Mouse (Mus musculus) midbrain, embryonic 16.5 days (tissue): Measurements from ENCODE around the gene Cdipt. TPM values are rescaled to one million over a fixed set of nuclear protein-coding genes. Genes with fewer than 3 reads are reported as not detected.

Experiments used
- ATAC-seq: fragments of 200-750 bp; cut with Nextera tagmentation; 2 replicates; pipeline ENCODE4 v1.8.0; 2017; ENCODE audit warnings: moderate TSS enrichment
- H3K27ac ChIP-seq: fragments of 300-500 bp; sonication (generic); 2 replicates; pipeline ENCODE4 v1.5.1; 2014; ENCODE audit warnings: mild to moderate bottlenecking, low read length, mixed read lengths
- H3K27me3 ChIP-seq: fragments of 300-500 bp; sonication (generic); 2 replicates; pipeline ENCODE4 v1.6.1; 2014; ENCODE audit warnings: low read depth, low read length, mixed read lengths; ENCODE audit not compliant: control insufficient read depth, insufficient read depth
- H3K36me3 ChIP-seq: fragments of 300-500 bp; sonication (generic); 2 replicates; pipeline ENCODE4 v1.6.1; 2014; ENCODE audit warnings: mild to moderate bottlenecking, low read length, moderate library complexity, mixed read lengths; ENCODE audit not compliant: control insufficient read depth, insufficient read depth
- H3K4me1 ChIP-seq: fragments of 300-500 bp; sonication (generic); 2 replicates; pipeline ENCODE4 v1.6.1; 2014; ENCODE audit warnings: mild to moderate bottlenecking, low read length, mixed read lengths; ENCODE audit not compliant: control insufficient read depth, insufficient read depth
- H3K4me2 ChIP-seq: fragments of 300-500 bp; sonication (generic); 2 replicates; pipeline ENCODE4 v1.6.1; 2014; ENCODE audit warnings: mild to moderate bottlenecking, low read length, mixed read lengths
- H3K4me3 ChIP-seq: fragments of 300-500 bp; sonication (generic); 2 replicates; pipeline ENCODE4 v1.5.1; 2014; ENCODE audit warnings: low read depth, mild to moderate bottlenecking, low read length, moderate library complexity, mixed read lengths
- H3K9ac ChIP-seq: fragments of 300-500 bp; sonication (generic); 2 replicates; pipeline ENCODE4 v1.6.1; 2014; ENCODE audit warnings: low read depth, low read length, mixed read lengths
- H3K9me3 ChIP-seq: fragments of 300-500 bp; sonication (generic); replicated peaks from 2 replicates; pipeline ENCODE4 v1.6.1; 2014; ENCODE audit warnings: mild to moderate bottlenecking, low read length, mixed read lengths; ENCODE audit not compliant: control insufficient read depth, poor library complexity, severe bottlenecking
- WGBS: fragments of 180-500 bp; shearing (Covaris S2); extraction: QIAGEN DNeasy Blood & Tissue Kit; methylation state at CpG from one replicate; pipeline ENCODE4 v1.1.7; 2014; 5-methylcytosine and 5-hydroxymethylcytosine counted together
- polyA plus RNA-seq: library from polyadenylated mRNA; unstranded; fragments of >200 nt; fragmentation: Nextera tagmentation; extraction: Ambion mirVana; gene quantifications from 2 replicates; pipeline ENCODE4 v1.2.1, GENCODE M21; 2015

The Cdipt gene
- polyA plus RNA-seq, 1 experiment from 2014 or later: 141 TPM

DNA sequence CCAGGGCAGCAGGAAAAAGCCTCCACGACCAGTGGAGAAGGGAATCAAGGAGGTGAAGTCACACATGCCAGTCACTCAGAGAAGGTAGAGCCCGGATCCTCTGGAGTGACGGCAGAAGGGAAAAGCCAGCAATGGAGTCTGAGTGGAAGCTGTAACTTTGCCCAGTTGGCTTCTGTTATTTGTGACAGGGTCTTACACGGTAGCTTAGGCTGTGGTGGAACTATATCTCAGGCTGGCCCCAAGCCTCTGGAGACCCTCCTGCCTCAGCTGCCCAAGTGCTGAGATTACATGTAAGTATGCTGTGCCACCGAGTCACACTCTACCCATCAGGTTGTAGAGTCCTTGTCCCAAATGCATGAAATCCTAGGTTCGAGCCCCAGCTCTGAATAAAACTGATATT is 37.7 kb downstream of the Cdipt start:
- H3K4me3 ChIP-seq: no peak overlapping the region

GRCm38 (mm10) chr7:127014320-127014719 is 38.6 kb downstream of the Cdipt start, which contains the start of gene Mvp:
Mvp (minus strand) TSS chr7:127014621.
- WGBS: 78% methylated on average over 11 of the region's 11 CpGs
- Histone ChIP-seq H3K36me3 (peaks cover 6% of the 10 kb centered on the region), H3K27ac (no peak within 1 kb of the TSS), H3K4me3 (peak within 1 kb of the TSS; percentile 5; the same call in 1 of the 2 replicates), H3K9ac (peak within 1 kb of the TSS; percentile 81; the same call in 1 of the 2 replicates), H3K4me1 (peaks cover 34% of the 10 kb centered on the region), H3K9me3 (no peaks in the 10 kb centered on the region), H3K4me2 (peak within 1 kb of the TSS; percentile 80; the same call in 1 of the 2 replicates), H3K27me3 (no peaks in the 10 kb centered on the region)
- ATAC-seq: no peak

More for the DNA sequence above, 37.7 kb downstream of the Cdipt start:
- Histone ChIP-seq H3K27ac (no peak overlapping the region), H3K9me3 (no peaks in the 10 kb centered on the region), H3K27me3 (no peaks in the 10 kb centered on the region), H3K36me3 (peaks cover 6% of the 10 kb centered on the region), H3K4me1 (peaks cover 25% of the 10 kb centered on the region), H3K4me2 (no peak overlapping the region), H3K9ac (no peak overlapping the region)
- ATAC-seq: no peak
- 96% methylated on average over 6 of the region's 6 CpGs for WGBS

DNA sequence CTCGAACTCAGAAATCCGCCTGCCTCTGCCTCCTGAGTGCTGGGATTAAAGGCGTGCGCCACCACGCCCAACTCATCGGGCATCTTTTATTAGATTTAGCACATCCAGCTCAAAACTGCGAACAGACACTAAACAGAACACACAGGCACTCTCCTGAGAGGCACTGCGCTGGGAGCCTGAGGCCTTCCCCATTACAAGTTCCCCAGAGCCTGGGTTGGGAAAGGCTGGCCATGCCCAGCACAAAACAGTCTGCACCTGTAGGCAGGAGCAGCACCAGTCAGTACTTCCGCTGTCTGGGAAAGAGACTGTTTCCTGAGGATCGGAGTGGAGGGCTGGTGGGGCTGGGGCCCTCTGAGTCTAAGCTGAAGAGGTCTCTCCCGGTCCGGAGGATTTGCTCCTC is 39.3 kb downstream of the Cdipt start:
- no peaks in the 10 kb centered on the region for H3K27me3 ChIP-seq
- no peak overlapping the region for H3K9ac ChIP-seq
- no peak for ATAC-seq
- H3K36me3 ChIP-seq: peaks cover 6% of the 10 kb centered on the region
- H3K4me1 ChIP-seq: peaks cover 40% of the 10 kb centered on the region
- WGBS: 96% methylated on average over 12 of the region's 12 CpGs
- no peak overlapping the region for H3K4me3 ChIP-seq
- H3K27ac ChIP-seq: no peak overlapping the region
- no peaks in the 10 kb centered on the region for H3K9me3 ChIP-seq
- no peak overlapping the region for H3K4me2 ChIP-seq

- Histone ChIP-seq H3K36me3 (peaks cover 6% of the 10 kb centered on the region), H3K4me3 (peak overlapping the region; percentile 58), H3K9me3 (no peaks in the 10 kb centered on the region), H3K4me2 (peak overlapping the region; percentile 80), H3K4me1 (peaks cover 47% of the 10 kb centered on the region), H3K27me3 (no peaks in the 10 kb centered on the region), H3K9ac (peak overlapping the region; percentile 81), H3K27ac (peak overlapping the region; percentile 94)
- WGBS: under 1% methylated on average over 10 of the region's 10 CpGs
- peak; percentile 19 for ATAC-seq
These were observed 40.4 kb downstream of the Cdipt start for GRCm38 (mm10) chr7:127016081-127016480.

DNA sequence TGATC is 40.6 kb downstream of the Cdipt start, which contains the start of gene Pagr1b:
Gene Pagr1b (minus strand): TSS at position 4 of the 5 bp plus-strand sequence.
- peaks cover 48% of the 10 kb centered on the region for H3K4me1 ChIP-seq
- H3K36me3 ChIP-seq: peaks cover 6% of the 10 kb centered on the region
- peak within 1 kb of the TSS; percentile 80 for H3K4me2 ChIP-seq
- H3K4me3 ChIP-seq: peak within 1 kb of the TSS; percentile 58
- H3K27me3 ChIP-seq: no peaks in the 10 kb centered on the region
- peak within 1 kb of the TSS; percentile 94 for H3K27ac ChIP-seq
- H3K9ac ChIP-seq: peak within 1 kb of the TSS; percentile 81
- no peaks in the 10 kb centered on the region for H3K9me3 ChIP-seq
- ATAC-seq: no peak

DNA sequence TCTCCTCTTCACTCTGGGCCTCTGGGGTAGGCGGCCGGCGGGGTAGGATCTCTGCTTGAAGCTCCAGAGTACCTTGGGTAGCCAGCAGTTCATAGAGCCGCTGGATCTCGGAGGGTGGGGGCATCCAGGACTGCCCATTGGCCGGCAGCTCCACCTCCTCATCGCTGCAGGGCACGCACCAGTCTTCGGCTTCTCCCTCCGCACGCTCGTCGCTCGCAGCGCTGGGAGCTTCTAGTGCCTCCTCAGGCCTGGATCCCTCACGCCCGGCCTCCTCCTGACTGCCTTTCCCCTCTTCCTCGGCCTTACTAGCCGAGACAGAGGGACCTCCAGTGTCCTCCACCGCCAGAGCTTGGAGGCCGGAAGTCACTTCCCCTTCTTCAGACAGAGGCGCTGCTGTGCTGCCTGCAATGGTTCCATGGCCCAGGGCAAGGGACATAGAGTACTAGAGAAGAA is 40.8 kb downstream of the Cdipt start:
- Histone ChIP-seq H3K4me2 (peak overlapping the region; percentile 80), H3K9ac (peak overlapping the region; percentile 81), H3K36me3 (peaks cover 6% of the 10 kb centered on the region), H3K4me1 (peaks cover 51% of the 10 kb centered on the region), H3K4me3 (peak overlapping the region; percentile 58), H3K27ac (peak overlapping the region; percentile 94), H3K9me3 (no peaks in the 10 kb centered on the region), H3K27me3 (no peaks in the 10 kb centered on the region)
- ATAC-seq: peak; percentile 33
- 0% methylated on average over 22 of the region's 22 CpGs for WGBS

- peaks cover 55% of the 10 kb centered on the region for H3K4me1 ChIP-seq
These were observed 41.5 kb downstream of the Cdipt start, which contains the start of gene Pagr1a for GRCm38 (mm10) chr7:127016971-127017949. Pagr1a (minus strand) TSS chr7:127017352.

GRCm38 (mm10) chr7:127017950-127018345 is 42.2 kb downstream of the Cdipt start:
- Histone ChIP-seq H3K4me1 (peaks cover 62% of the 10 kb centered on the region), H3K27me3 (no peaks in the 10 kb centered on the region), H3K4me3 (no peak overlapping the region), H3K9ac (0 out of 2 replicates have a peak overlapping the region, but pooled peaks have one; percentile 17), H3K27ac (peak overlapping the region; percentile 36), H3K36me3 (peaks cover 10% of the 10 kb centered on the region), H3K9me3 (no peaks in the 10 kb centered on the region), H3K4me2 (peak overlapping the region; percentile 13; the same call in 1 of the 2 replicates)
- WGBS: 54% methylated on average over 6 of the region's 6 CpGs
- no peak for ATAC-seq

More at GRCm38 (mm10) chr7:127016971-127017949, 41.5 kb downstream of the Cdipt start, which contains the start of gene Pagr1a:
- peak within 1 kb of the TSS; percentile 80 for H3K4me2 ChIP-seq
- H3K4me3 ChIP-seq: peak within 1 kb of the TSS; percentile 58
- H3K36me3 ChIP-seq: peaks cover 6% of the 10 kb centered on the region
- peak; percentile 82 for ATAC-seq
- WGBS: 3% methylated on average over 39 of the region's 39 CpGs
- peak within 1 kb of the TSS; percentile 94 for H3K27ac ChIP-seq
- H3K9me3 ChIP-seq: no peaks in the 10 kb centered on the region
- H3K27me3 ChIP-seq: no peaks in the 10 kb centered on the region
- peak within 1 kb of the TSS; percentile 81 for H3K9ac ChIP-seq
